Mouse (Mus musculus) hindbrain, embryonic 16.5 days (tissue): ENCODE data around the gene Olfr813. TPM values are rescaled to one million over a fixed set of nuclear protein-coding genes. Genes with fewer than 3 reads are reported as not detected.
"Not testable (repeated sequence)": the region's sequence is repeated elsewhere in the genome, so short reads cannot be mapped to it uniquely, and the experiment has no call there.

Experiments
- ATAC-seq: fragments of 200-750 bp; cut with Nextera tagmentation; 2 replicates; pipeline ENCODE4 v1.8.0; 2017; ENCODE audit warnings: moderate TSS enrichment, moderate library complexity
- H3K27ac ChIP-seq: fragments of 300-500 bp; sonication (generic); 2 replicates; pipeline ENCODE4 v1.5.1; 2014; ENCODE audit warnings: low read depth, mild to moderate bottlenecking, control low read depth, low read length, moderate library complexity
- H3K27me3 ChIP-seq: fragments of 300-500 bp; sonication (generic); replicated peaks from 2 replicates; pipeline ENCODE4 v1.6.1; 2014; ENCODE audit warnings: low read length; ENCODE audit not compliant: control insufficient read depth, insufficient read depth
- H3K36me3 ChIP-seq: fragments of 300-500 bp; sonication (generic); 2 replicates; pipeline ENCODE4 v1.6.1; 2014; ENCODE audit warnings: mild to moderate bottlenecking, low read length, moderate library complexity, mixed read lengths; ENCODE audit not compliant: control insufficient read depth, insufficient read depth
- H3K4me1 ChIP-seq: fragments of 300-500 bp; sonication (generic); 2 replicates; pipeline ENCODE4 v1.6.1; 2014; ENCODE audit warnings: low read depth, low read length; ENCODE audit not compliant: control insufficient read depth, insufficient read depth
- H3K4me2 ChIP-seq: fragments of 300-500 bp; sonication (generic); 2 replicates; pipeline ENCODE4 v1.6.1; 2014; ENCODE audit warnings: mild to moderate bottlenecking, low read length, control low read depth, moderate library complexity
- H3K4me3 ChIP-seq: fragments of 300-500 bp; sonication (generic); 2 replicates; pipeline ENCODE4 v1.5.1; 2014; ENCODE audit warnings: mild to moderate bottlenecking, low read length, control low read depth, moderate library complexity
- H3K9ac ChIP-seq: fragments of 300-500 bp; sonication (generic); 2 replicates; pipeline ENCODE4 v1.6.1; 2014; ENCODE audit warnings: low read depth, mild to moderate bottlenecking, control low read depth, low read length, moderate library complexity
- H3K9me3 ChIP-seq: fragments of 300-500 bp; sonication (generic); 2 replicates; pipeline ENCODE4 v1.6.1; 2014; ENCODE audit warnings: mild to moderate bottlenecking, low read length, moderate library complexity; ENCODE audit not compliant: control insufficient read depth
- WGBS: fragments of 180-500 bp; shearing (Covaris S2); extraction: QIAGEN DNeasy Blood & Tissue Kit; methylation state at CpG from one replicate; pipeline ENCODE4 v1.1.7; 2014; 5-methylcytosine and 5-hydroxymethylcytosine counted together
- polyA plus RNA-seq: library from polyadenylated mRNA; unstranded; fragments of >200 nt; fragmentation: Nextera tagmentation; extraction: Ambion mirVana; gene quantifications from 2 replicates; pipeline ENCODE4 v1.2.1, GENCODE M21; 2015

The Olfr813 gene
- polyA plus RNA-seq: not detected in 2 replicates

- H3K4me3 ChIP-seq: no peak within 1 kb of the TSS
- H3K9me3 ChIP-seq: no peaks in the 10 kb centered on the region
- no peaks in the 10 kb centered on the region for H3K36me3 ChIP-seq
- no peaks in the 10 kb centered on the region for H3K4me1 ChIP-seq
- no peak within 1 kb of the TSS for H3K27ac ChIP-seq
- no peak within 1 kb of the TSS for H3K9ac ChIP-seq
- ATAC-seq: no peak
- H3K4me2 ChIP-seq: no peak within 1 kb of the TSS
- H3K27me3 ChIP-seq: no peaks in the 10 kb centered on the region
Measured at GRCm38 (mm10) chr10:129855067-129855466, at the start of gene Olfr813. TSS of gene Olfr813 (plus strand) at chr10:129855367.

GRCm38 (mm10) chr10:129845994-129846393 is 9.2 kb upstream of the Olfr813 start, which contains the start of gene Olfr812:
TSS of gene Olfr812 (minus strand) at chr10:129846094.
- no peaks in the 10 kb centered on the region for H3K9me3 ChIP-seq
- H3K4me1 ChIP-seq: no peaks in the 10 kb centered on the region
- no peaks in the 10 kb centered on the region for H3K27me3 ChIP-seq
- ATAC-seq: no peak
- H3K4me2 ChIP-seq: no peak within 1 kb of the TSS
- WGBS: 64% methylated on average over 1 of the region's 1 CpGs
- no peak within 1 kb of the TSS for H3K4me3 ChIP-seq
- H3K36me3 ChIP-seq: no peaks in the 10 kb centered on the region
- H3K9ac ChIP-seq: no peak within 1 kb of the TSS
- H3K27ac ChIP-seq: no peak within 1 kb of the TSS

- 63% methylated on average over 1 of the region's 1 CpGs for WGBS
- Histone ChIP-seq H3K36me3 (no peaks in the 10 kb centered on the region), H3K9ac (no peak overlapping the region), H3K27ac (no peak overlapping the region), H3K4me2 (no peak overlapping the region), H3K9me3 (no peaks in the 10 kb centered on the region), H3K4me3 (no peak overlapping the region), H3K27me3 (no peaks in the 10 kb centered on the region), H3K4me1 (no peaks in the 10 kb centered on the region)
- no peak for ATAC-seq
Measured at GRCm38 (mm10) chr10:129847343-129847742, 7.8 kb upstream of the Olfr813 start.

- H3K36me3 ChIP-seq, H3K4me1 ChIP-seq, H3K4me2 ChIP-seq, H3K9ac ChIP-seq, H3K9me3 ChIP-seq, H3K27ac ChIP-seq, ATAC-seq, H3K27me3 ChIP-seq, H3K4me3 ChIP-seq: not testable (repeated sequence)
- WGBS: no CpG with 5 or more reads among the region's 1 CpGs
Measured at GRCm38 (mm10) chr10:129879751-129880150, 24.6 kb downstream of the Olfr813 start, which contains the start of gene Olfr814. TSS of gene Olfr814 (minus strand) at chr10:129879851.

- WGBS: 88% methylated on average over 6 of the region's 6 CpGs
- H3K4me2 ChIP-seq, H3K4me3 ChIP-seq, H3K9ac ChIP-seq, H3K4me1 ChIP-seq, H3K27ac ChIP-seq, ATAC-seq, H3K9me3 ChIP-seq, H3K27me3 ChIP-seq, H3K36me3 ChIP-seq: not testable (repeated sequence)
Measured at GRCm38 (mm10) chr10:129885496-129885895, 30.3 kb downstream of the Olfr813 start.

GRCm38 (mm10) chr10:129885934-129886333 is 30.8 kb downstream of the Olfr813 start:
- 94% methylated on average over 7 of the region's 7 CpGs for WGBS
- ATAC-seq: no peak
- Histone ChIP-seq H3K4me1 (no peaks in the 10 kb centered on the region), H3K36me3 (no peaks in the 10 kb centered on the region), H3K27ac (no peak overlapping the region), H3K4me3 (no peak overlapping the region), H3K9me3 (no peaks in the 10 kb centered on the region), H3K4me2 (no peak overlapping the region), H3K27me3 (no peaks in the 10 kb centered on the region), H3K9ac (no peak overlapping the region)

- H3K9me3 ChIP-seq, H3K36me3 ChIP-seq, H3K27me3 ChIP-seq, ATAC-seq, H3K4me3 ChIP-seq, H3K4me2 ChIP-seq, H3K4me1 ChIP-seq, H3K27ac ChIP-seq, H3K9ac ChIP-seq: not testable (repeated sequence)
- no CpG with 5 or more reads among the region's 1 CpGs for WGBS
Measured at GRCm38 (mm10) chr10:129905767-129906166, 50.6 kb downstream of the Olfr813 start, which contains the start of gene Olfr815. TSS of gene Olfr815 (minus strand) at chr10:129905867.

Other genes starting within 250 kb of the Olfr813 start
- not detected in 2 replicates for gene Olfr796, start 242.8 kb upstream of the Olfr813 start, polyA plus RNA-seq
- gene Olfr798, start 227.4 kb upstream of the Olfr813 start, polyA plus RNA-seq: not detected in 2 replicates
- gene Olfr799, start 217.9 kb upstream of the Olfr813 start, polyA plus RNA-seq: not detected in 2 replicates
- gene Olfr800, start 197.7 kb upstream of the Olfr813 start, polyA plus RNA-seq: not detected in 2 replicates
- not detected in 2 replicates for gene Olfr801, start 181.5 kb upstream of the Olfr813 start, polyA plus RNA-seq
- gene Olfr802, start 167.2 kb upstream of the Olfr813 start, polyA plus RNA-seq: 0.02 TPM in 1 of 2 replicates, not detected in the other
- not detected in 2 replicates for gene Olfr803, start 161.1 kb upstream of the Olfr813 start, polyA plus RNA-seq
- not detected in 2 replicates for gene Olfr804, start 152.2 kb upstream of the Olfr813 start, polyA plus RNA-seq
- not detected in 2 replicates for gene Olfr805, start 126.0 kb upstream of the Olfr813 start, polyA plus RNA-seq
- gene Olfr806, start 113.4 kb upstream of the Olfr813 start, polyA plus RNA-seq: not detected in 2 replicates
- gene Olfr807, start 97.6 kb upstream of the Olfr813 start, polyA plus RNA-seq: not detected in 2 replicates
- gene Olfr808, start 89.9 kb upstream of the Olfr813 start, polyA plus RNA-seq: not detected in 2 replicates
- not detected in 2 replicates for gene Olfr809, start 80.7 kb upstream of the Olfr813 start, polyA plus RNA-seq
- not detected in 2 replicates for gene Olfr810, start 60.5 kb upstream of the Olfr813 start, polyA plus RNA-seq
- gene Olfr811, start 51.0 kb upstream of the Olfr813 start, polyA plus RNA-seq: not detected in 2 replicates
- not detected in 2 replicates for gene Olfr812, start 9.3 kb upstream of the Olfr813 start, polyA plus RNA-seq
- not detected in 2 replicates for gene Olfr814, start 24.5 kb downstream of the Olfr813 start, polyA plus RNA-seq
- not detected in 2 replicates for gene Olfr815, start 50.5 kb downstream of the Olfr813 start, polyA plus RNA-seq
- gene Olfr816, start 60.2 kb downstream of the Olfr813 start, polyA plus RNA-seq: not detected in 2 replicates
- not detected in 2 replicates for gene Olfr818, start 93.7 kb downstream of the Olfr813 start, polyA plus RNA-seq
- not detected in 2 replicates for gene Olfr819, start 111.9 kb downstream of the Olfr813 start, polyA plus RNA-seq
- gene Olfr247, start 120.8 kb downstream of the Olfr813 start, polyA plus RNA-seq: not detected in 2 replicates
- gene Gm10310, start 129.7 kb downstream of the Olfr813 start, polyA plus RNA-seq: not detected in 2 replicates
- gene Olfr820, start 157.3 kb downstream of the Olfr813 start, polyA plus RNA-seq: not detected in 2 replicates
- gene Olfr821, start 175.0 kb downstream of the Olfr813 start, polyA plus RNA-seq: not detected in 2 replicates
- gene Olfr822, start 215.8 kb downstream of the Olfr813 start, polyA plus RNA-seq: not detected in 2 replicates